In the genomic region with DNA sequence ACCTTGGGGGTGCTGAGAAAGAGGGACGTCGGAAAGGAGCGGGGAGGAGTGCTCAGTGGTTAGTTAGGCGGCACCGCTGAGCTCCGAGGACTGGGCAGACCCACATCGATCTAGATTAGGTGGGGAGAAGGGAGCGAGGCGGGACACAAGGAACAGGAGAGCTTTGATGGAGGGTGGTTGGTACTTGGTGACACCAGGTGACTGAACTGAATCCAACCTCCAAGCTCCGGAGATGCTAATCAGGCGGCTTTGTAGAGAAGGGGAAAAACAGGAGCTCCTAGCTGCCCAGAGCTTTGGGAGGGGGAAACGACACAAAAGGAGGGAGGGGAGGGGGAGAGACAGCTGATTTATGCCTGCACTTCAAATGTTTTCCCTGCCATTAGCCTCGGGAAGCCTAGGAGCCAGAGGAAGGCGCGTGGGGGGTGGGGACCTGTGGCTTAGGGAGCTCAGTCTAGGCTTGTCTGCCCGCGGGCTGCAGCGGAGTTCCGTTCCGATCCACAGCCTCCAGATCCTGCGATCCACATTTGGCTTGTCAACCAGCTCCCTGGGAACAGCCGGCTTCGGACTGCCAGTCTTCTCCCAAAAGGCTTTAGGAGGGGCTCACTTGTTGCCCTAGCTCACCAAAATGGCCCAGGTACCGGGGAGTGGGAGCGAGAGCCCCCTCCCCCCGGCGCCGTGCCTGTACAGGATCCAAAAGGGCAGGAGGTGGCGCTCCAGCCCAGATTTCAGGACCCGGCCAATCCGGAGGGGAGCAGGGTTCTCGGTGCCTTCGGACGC, we compare ENCODE assay signal across 8 mouse cellular contexts. TPM values are rescaled to one million over a fixed set of nuclear protein-coding genes. Genes with fewer than 3 reads are reported as not detected.
DNase-seq lines count a peak whose midpoint lies in the region; ATAC-seq lines count a peak whose summit lies in the region.

No protein-coding gene starts in this region.

- peak overlapping the region; percentile 95 for H3K27ac ChIP-seq in heart, embryonic 13.5 days (replicated peaks)
- H3K27ac ChIP-seq in stomach, embryonic 14.5 days (ENCODE audit: low read length): no peak overlapping the region

- H3K27me3 ChIP-seq in heart, embryonic 13.5 days (replicated peaks): no peaks in the 10 kb centered on the region
- H3K27me3 ChIP-seq in stomach, embryonic 14.5 days (ENCODE audit: control insufficient read depth, insufficient read depth, low read length): peaks cover 13% of the 10 kb centered on the region; the same call in 1 of the 2 replicates

- H3K4me1 ChIP-seq in heart, embryonic 13.5 days: peaks cover 86% of the 10 kb centered on the region
- no peaks in the 10 kb centered on the region for H3K4me1 ChIP-seq in stomach, embryonic 14.5 days (ENCODE audit: control insufficient read depth, insufficient read depth, low read length)

- peak overlapping the region; percentile 94 for H3K9ac ChIP-seq in heart, embryonic 13.5 days
- H3K9ac ChIP-seq in stomach, embryonic 14.5 days (replicated peaks; ENCODE audit: low read depth, low read length): no peak overlapping the region

- DNase-seq in left cerebral cortex, adult 18-20 months (ENCODE audit: low spot score in 2 of 2): peak; percentile 41 to 47
- DNase-seq in left cerebral cortex, adult 9 months (ENCODE audit: low spot score in 2 of 2): no peak
- peak; percentile 88 to 91 for DNase-seq in cerebellum, postnatal 14 days
- peak; percentile 80 for DNase-seq in kidney, postnatal 10 days
- peak; percentile 42 for DNase-seq in lung, postnatal 14 days
- DNase-seq in gastrocnemius, adult 8-10 months (ENCODE audit: low spot score in 2 of 2): no peak

- WGBS in heart, embryonic 13.5 days: 2% methylated on average over 34 of the region's 34 CpGs
- WGBS in stomach, embryonic 14.5 days: 2% methylated on average over 31 of the region's 34 CpGs

- H3K4me3 ChIP-seq in heart, embryonic 13.5 days: peak overlapping the region; percentile 75
- peak overlapping the region; percentile 25 for H3K4me3 ChIP-seq in stomach, embryonic 14.5 days (ENCODE audit: low read depth, low read length)

- H3K9me3 ChIP-seq in heart, embryonic 13.5 days: no peaks in the 10 kb centered on the region
- no peaks in the 10 kb centered on the region for H3K9me3 ChIP-seq in stomach, embryonic 14.5 days (ENCODE audit: control insufficient read depth, low read depth, low read length)

- H3K4me2 ChIP-seq in heart, embryonic 13.5 days: peak overlapping the region; percentile 75
- H3K4me2 ChIP-seq in stomach, embryonic 14.5 days (replicated peaks; ENCODE audit: low read depth, low read length): peak overlapping the region; percentile 61

- H3K36me3 ChIP-seq in heart, embryonic 13.5 days: no peaks in the 10 kb centered on the region; the same call in 1 of the 2 replicates
- no peaks in the 10 kb centered on the region for H3K36me3 ChIP-seq in stomach, embryonic 14.5 days (ENCODE audit: control insufficient read depth, insufficient read depth, low read length)

- ATAC-seq in heart, embryonic 13.5 days (ENCODE audit: extremely low read depth, insufficient number of reproducible peaks, low FRiP score, low TSS enrichment): no peak
- ATAC-seq in stomach, embryonic 14.5 days (ENCODE audit: insufficient number of reproducible peaks, insufficient read depth, low FRiP score, low read depth): no peak

RNA-seq across cellular contexts. Expression of a gene that starts 4.7 kb away (rescaled TPM):
- 10 to 100 TPM in 1 of 2 experiments, 1 to 10 TPM in 1; 9.3 to 10.3 TPM for total RNA-seq in left cerebral cortex, adult 18-20 months (2021)
- polyA plus RNA-seq in heart, embryonic 13.5 days (2015; fragmentation: Nextera tagmentation; extraction: Ambion mirVana): 12.1 and 13.9 TPM in 2 replicates
- 4.2 and 4.4 TPM in 2 replicates for polyA plus RNA-seq in stomach, embryonic 14.5 days (2014; fragmentation: Nextera tagmentation; extraction: Ambion mirVana)
- 1 to 10 TPM; 1.1 to 2.4 (median 1.8) TPM for total RNA-seq in gastrocnemius, adult 8-10 months (2022)

Comparison
In these comparisons a context has a peak if more than half of its experiments do, and no peak if none do; other contexts are left out.
1. DNase-seq: peak in left cerebral cortex, adult 18-20 months (2 of 2), cerebellum, postnatal 14 days (2 of 2), kidney, postnatal 10 days (single experiment) and lung, postnatal 14 days (single experiment); none in left cerebral cortex, adult 9 months (0 of 2) and gastrocnemius, adult 8-10 months (0 of 2).